Mouse (Mus musculus) gastrocnemius, postnatal 4 days (tissue): ENCODE measurements around the gene Adamts2. TPM values are rescaled to one million over a fixed set of nuclear protein-coding genes. Genes with fewer than 3 reads are reported as not detected.

ENCODE experiments used
- DNase-seq, 2 experiments: peaks; one replicate each; pipeline ENCODE4 v3.0.0; 2021 to 2022; ENCODE audit warnings: low spot score in 2 of 2, mixed read lengths in 2 of 2
- total RNA-seq, 2 experiments: library from RNA; stranded (reverse); gene quantifications; 2 replicates each; pipeline ENCODE4 v1.2.3; 2021

Adamts2 gene
- total RNA-seq, 2 experiments from 2014 or later = 38.0 to 42.3 TPM

DNA sequence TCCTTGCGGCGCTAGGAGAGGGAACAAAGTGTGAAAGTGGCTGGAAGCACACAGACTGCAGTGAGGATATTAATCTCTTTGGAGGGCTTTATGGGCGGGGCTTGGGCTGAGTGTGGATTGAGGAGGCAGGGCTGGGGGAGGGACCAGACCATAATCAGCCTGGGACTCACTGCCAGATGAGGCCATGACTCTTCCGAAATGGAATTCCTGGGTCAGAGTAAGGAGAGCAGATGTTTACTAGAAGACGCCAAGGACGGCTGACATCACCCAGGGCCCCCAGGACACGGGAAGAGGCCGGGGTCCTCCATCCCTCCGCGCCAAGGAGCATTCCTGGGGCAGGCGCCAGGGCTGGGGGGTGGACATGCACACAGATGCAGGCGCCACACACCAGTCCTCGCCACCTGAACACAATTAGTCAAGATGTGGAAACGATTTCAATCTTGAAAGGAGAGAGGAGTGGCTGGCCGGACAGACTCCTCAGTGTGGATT, 20.4 kb downstream of the Adamts2 start:
- DNase-seq = peak; percentile 77 to 85

GRCm38 (mm10) chr11:50623806-50624205, 21.9 kb downstream of the Adamts2 start:
- no peak for DNase-seq

- peak in 1 of 2 experiments; percentile 42 for DNase-seq
Observed at GRCm38 (mm10) chr11:50624239-50624638, 22.4 kb downstream of the Adamts2 start.

GRCm38 (mm10) chr11:50624720-50625119, 22.8 kb downstream of the Adamts2 start:
- DNase-seq = peak in 1 of 2 experiments; percentile 56

GRCm38 (mm10) chr11:50628915-50629314, 27.0 kb downstream of the Adamts2 start:
- no peak for DNase-seq

DNA sequence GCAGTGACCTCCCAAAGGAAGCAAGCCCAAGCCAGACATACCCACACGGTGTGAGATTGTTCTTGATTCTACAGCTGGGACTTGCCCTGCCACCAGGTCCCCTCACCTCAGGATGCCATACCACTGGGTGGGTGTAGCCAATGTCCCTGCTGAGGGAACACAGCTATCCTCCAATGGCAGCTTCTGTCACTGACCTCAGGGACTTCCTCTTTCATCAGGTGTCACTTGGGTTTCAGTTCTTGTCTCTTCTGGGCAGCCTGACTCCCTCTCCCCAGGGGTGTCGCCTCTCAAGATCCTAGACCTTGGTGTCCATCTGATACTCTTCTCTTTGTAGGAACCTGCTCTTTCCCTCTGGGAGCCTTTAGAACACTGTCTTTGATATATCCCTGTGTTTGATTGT, 28.6 kb downstream of the Adamts2 start:
- no peak for DNase-seq

DNA sequence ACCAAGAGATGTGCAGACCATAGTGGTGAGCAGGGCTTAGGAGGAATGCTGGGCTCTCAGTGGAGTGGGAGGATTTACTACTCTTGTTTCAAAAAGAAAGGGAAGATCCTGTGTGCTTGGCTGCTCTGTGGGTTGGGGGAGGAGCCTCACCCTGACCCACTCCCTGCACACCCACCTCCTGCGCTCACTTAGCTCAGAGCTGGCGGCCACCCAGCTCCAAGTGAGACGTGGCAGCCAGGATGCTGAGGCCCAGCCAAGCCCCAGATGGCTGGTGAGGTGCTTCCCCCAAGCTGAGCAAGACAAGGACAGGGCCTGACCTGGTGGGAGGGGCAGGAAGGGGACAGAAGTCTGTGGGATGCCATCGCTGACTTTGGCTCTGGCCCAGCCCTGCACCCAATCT, 30.4 kb downstream of the Adamts2 start:
- DNase-seq = peak; percentile 53 to 78

DNA sequence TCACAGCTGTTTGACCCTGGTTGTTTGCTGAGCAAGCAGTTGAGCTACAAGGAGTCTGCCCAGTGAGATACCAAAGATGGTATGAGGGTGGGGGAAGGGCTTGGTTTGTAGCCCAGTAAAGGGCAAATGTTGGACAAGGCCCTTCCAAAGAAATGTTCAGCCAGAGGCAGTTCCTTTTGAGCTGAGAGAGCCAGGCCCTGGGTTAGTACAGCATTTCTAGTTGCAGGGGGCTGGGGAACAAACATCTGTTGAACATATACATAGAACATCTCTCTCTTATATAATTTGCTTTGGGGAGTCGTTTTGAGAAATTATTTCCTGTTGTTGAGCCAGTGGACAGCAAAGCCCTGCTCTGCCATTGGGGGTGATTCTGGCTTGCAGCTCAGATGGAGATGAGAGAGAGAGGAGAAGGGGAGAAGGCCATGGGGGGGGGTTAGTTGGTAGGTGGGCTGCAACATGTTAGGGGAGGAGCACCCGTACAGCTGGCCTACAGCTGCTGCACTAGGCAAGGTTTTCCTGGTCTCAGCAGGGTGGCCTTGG, 33.2 kb downstream of the Adamts2 start:
- DNase-seq = no peak

GRCm38 (mm10) chr11:50637026-50637425, 35.1 kb downstream of the Adamts2 start:
- DNase-seq = no peak

- DNase-seq = no peak
Observed at GRCm38 (mm10) chr11:50638197-50638867, 36.4 kb downstream of the Adamts2 start.

- no peak for DNase-seq
Observed at GRCm38 (mm10) chr11:50638868-50639220, 37.0 kb downstream of the Adamts2 start.

DNA sequence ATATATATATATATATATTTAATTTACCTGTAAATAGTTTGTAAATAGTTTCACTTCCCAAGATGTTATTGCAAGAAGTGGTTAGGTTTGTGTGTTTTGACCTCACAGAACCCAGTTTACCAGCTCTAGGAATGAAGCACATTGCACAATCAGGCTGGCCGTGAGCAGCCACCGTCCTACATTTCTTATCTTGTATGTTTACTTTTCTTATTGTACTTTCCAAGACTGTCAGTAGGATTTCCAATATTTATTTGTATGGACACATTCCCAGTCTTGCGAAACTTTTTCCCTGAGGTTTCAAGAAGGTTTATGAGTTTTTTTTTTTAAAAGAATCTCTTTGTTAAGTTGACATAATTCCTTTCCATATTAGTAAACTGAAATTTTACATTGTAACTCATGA, 40.7 kb downstream of the Adamts2 start:
- DNase-seq = no peak

- DNase-seq = peak; percentile 67 to 86
Observed at GRCm38 (mm10) chr11:50646148-50646547, 44.3 kb downstream of the Adamts2 start.

DNA sequence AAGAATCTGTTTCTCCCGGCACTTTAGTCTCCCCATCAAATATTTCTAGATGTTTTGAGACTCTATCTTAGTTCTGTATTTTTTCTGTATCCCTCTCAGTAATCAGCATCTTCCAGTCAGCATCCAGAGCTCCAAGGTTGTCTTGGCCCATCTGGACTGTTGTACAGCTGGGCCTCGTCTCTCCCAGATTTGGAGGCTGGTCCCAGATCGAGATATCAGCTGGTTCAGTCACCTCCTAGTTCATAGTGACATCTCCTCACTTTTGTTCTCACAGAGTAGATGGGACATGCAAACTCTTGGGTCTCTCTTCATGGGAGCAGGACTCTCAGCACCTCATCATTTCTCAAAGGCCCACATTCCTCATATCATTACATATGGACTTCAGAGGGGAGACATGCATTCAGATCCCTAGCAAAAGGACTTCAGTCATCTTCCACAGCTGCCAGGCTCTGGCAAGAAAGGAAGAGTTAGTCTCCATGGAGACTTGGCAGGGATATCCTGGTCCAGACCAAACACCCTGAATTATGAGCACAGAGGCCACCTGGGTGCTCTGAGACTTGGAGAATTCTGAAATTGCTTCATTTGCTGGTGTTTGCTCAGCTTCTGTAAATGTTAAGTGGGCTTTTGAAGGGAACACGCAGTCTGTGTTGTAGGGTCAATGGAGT, 46.4 kb downstream of the Adamts2 start:
- no peak for DNase-seq

GRCm38 (mm10) chr11:50650037-50650436, 48.2 kb downstream of the Adamts2 start:
- DNase-seq = no peak

DNA sequence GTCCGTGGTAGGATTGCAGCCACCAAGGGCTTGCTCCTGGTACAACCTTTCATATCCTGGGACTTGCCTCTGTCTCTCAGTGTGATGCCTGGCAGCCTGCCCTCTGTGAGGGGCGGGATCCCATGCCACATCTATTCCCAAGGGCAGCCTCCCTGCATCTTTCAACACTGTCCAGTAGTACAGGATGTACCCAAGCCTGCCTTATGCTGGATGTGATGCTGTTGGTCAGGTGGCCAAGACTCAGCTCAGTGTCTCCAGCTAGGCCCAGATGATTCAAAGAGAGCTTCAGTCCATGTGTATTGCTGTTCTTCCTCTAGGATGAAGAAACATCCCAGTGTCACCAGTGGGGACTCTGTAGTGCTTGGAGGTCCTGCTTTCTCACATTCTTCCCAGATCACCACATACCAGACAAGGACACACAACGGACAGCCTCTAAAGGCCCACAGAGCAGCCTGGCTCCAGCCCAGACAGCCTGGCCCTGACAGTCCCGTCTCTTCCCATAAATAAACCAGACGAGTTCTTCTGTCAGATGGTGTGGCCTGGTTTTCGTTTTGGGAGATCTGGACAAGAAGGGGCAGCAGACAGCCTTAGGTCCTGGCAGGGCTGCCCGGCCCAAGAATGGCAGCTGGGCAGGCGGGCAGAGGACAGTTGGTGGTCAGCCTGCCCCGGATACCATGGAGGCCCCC, 52.0 kb downstream of the Adamts2 start:
- DNase-seq = no peak

DNA sequence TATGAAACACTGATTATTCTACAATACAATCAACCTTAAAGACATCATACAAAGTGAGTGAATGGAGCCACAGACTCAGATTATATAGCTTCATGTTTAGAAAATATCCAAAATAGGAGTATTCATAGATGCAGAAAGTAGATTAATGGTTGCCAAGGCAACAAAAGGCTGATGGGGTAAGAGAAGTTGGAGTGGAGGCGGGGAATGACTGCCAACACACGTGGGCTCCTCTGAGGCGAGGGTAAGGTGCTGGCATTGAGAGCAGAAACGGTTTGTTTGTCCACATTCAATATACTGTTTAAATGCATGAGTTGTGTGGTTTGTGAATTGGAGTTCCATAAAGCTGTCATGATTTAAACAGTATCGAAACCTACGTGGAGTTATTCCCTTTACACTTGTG, 56.9 kb downstream of the Adamts2 start:
- DNase-seq = no peak

GRCm38 (mm10) chr11:50662176-50662575, 60.3 kb downstream of the Adamts2 start:
- DNase-seq = no peak

GRCm38 (mm10) chr11:50664826-50665225, 62.9 kb downstream of the Adamts2 start:
- no peak for DNase-seq

GRCm38 (mm10) chr11:50669542-50670362, 67.9 kb downstream of the Adamts2 start:
- peak; percentile 48 to 70 for DNase-seq

DNA sequence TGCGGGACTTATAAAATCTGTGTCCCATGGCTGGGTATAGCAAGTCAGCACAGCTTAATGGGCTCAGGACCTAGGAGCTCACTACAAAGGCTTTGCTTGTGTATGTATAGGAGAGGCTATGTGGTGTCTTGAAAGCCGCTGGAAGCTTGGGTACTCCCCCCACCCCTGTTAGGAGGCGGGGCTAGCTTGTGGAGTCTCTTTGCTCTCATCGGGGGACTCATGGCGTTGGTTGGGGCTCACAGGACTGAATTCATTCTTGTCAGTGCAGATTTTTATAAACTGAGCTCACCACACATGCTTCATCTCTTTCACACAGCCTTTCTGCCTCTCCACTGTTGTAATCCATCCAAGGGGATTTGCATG, 68.5 kb downstream of the Adamts2 start:
- no peak for DNase-seq
